Mouse (Mus musculus) forebrain, embryonic 16.5 days (tissue): ENCODE data around the gene Rasgrf2. TPM values are rescaled to one million over a fixed set of nuclear protein-coding genes. Genes with fewer than 3 reads are reported as not detected.

Experiments used
- ATAC-seq: fragments of 200-750 bp; cut with Nextera tagmentation; 2 replicates; pipeline ENCODE4 v1.8.0; 2017; ENCODE audit warnings: mild to moderate bottlenecking, moderate library complexity
- H3K27ac ChIP-seq: fragments of 300-500 bp; sonication (generic); 2 replicates; pipeline ENCODE4 v1.5.1; 2014; ENCODE audit warnings: low read length, control low read depth
- H3K27me3 ChIP-seq: fragments of 300-500 bp; sonication (generic); replicated peaks from 2 replicates; pipeline ENCODE4 v1.6.1; 2014; ENCODE audit warnings: low read length; ENCODE audit not compliant: control insufficient read depth, insufficient read depth
- H3K36me3 ChIP-seq: fragments of 300-500 bp; sonication (generic); 2 replicates; pipeline ENCODE4 v1.6.1; 2014; ENCODE audit not compliant: control insufficient read depth, insufficient read depth
- H3K4me1 ChIP-seq: fragments of 300-500 bp; sonication (generic); replicated peaks from 2 replicates; pipeline ENCODE4 v1.6.1; 2014; ENCODE audit warnings: low read length; ENCODE audit not compliant: control insufficient read depth, insufficient read depth
- H3K4me2 ChIP-seq: fragments of 300-500 bp; sonication (generic); 2 replicates; pipeline ENCODE4 v1.6.1; 2014; ENCODE audit warnings: mild to moderate bottlenecking, low read length, control low read depth
- H3K4me3 ChIP-seq: fragments of 300-500 bp; sonication (generic); replicated peaks from 2 replicates; pipeline ENCODE4 v1.5.1; 2014; ENCODE audit warnings: mild to moderate bottlenecking, low read length, control low read depth
- H3K9ac ChIP-seq: fragments of 300-500 bp; sonication (generic); replicated peaks from 2 replicates; pipeline ENCODE4 v1.6.1; 2014; ENCODE audit warnings: low read depth, low read length, control low read depth
- H3K9me3 ChIP-seq: fragments of 300-500 bp; sonication (generic); 2 replicates; pipeline ENCODE4 v1.6.1; 2016; ENCODE audit warnings: low read length; ENCODE audit not compliant: control insufficient read depth
- WGBS: fragments of 180-500 bp; shearing (Covaris S2); extraction: QIAGEN DNeasy Blood & Tissue Kit; methylation state at CpG from one replicate; pipeline ENCODE4 v1.1.7; 2014; 5-methylcytosine and 5-hydroxymethylcytosine counted together
- polyA plus RNA-seq: library from polyadenylated mRNA; unstranded; fragments of >200 nt; fragmentation: Nextera tagmentation; extraction: Ambion mirVana; gene quantifications from 2 replicates; pipeline ENCODE4 v1.2.1, GENCODE M21; 2015

Rasgrf2 gene
- polyA plus RNA-seq, 1 experiment from 2014 or later: 4.0 TPM

DNA sequence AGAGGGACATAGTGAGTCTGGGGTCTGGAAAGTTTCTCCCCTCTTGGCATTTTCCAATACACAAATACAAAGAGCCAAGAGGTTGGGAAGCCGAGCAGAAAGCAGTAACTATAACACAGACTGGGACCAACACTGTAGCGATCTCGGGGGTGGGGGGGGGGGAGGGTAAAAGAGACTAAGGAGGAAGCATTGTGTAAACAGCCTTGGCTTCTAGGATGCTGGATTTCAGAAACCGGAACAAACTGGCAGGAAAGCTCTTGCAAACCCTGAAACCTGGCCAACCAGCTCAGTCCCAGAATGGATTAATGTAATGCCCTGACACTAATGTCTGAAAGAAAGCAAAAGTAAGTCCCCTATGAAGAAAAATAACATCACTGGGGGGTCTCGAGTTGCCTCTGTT, 11.8 kb downstream of the Rasgrf2 start:
- ATAC-seq: no peak
- Histone ChIP-seq H3K36me3 (no peaks in the 10 kb centered on the region), H3K4me3 (no peak overlapping the region), H3K27me3 (no peaks in the 10 kb centered on the region), H3K4me2 (no peak overlapping the region), H3K9ac (no peak overlapping the region), H3K9me3 (no peaks in the 10 kb centered on the region), H3K4me1 (no peaks in the 10 kb centered on the region), H3K27ac (no peak overlapping the region)
- 66% methylated on average over 5 of the region's 5 CpGs for WGBS

DNA sequence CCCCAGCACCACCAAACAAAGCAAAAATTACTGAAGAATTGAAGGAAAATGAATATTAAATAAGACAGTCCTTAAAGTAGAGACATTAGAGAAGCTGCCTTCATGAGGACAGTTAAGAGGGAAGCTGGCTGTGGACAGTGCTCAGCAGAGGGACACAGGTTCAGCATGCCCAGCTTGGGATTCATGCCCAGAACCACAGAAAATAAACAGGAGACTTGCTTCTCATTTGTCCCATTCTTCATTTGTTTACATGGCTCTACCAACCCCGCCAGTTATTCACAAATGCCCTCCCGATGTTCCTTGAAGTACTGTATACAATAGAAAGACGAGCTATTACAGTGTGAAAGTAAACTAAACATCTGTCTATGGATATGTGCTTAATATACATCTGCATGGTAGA, 17.4 kb downstream of the Rasgrf2 start:
- 59% methylated on average over 3 of the region's 3 CpGs for WGBS
- Histone ChIP-seq H3K9me3 (no peaks in the 10 kb centered on the region), H3K4me1 (no peaks in the 10 kb centered on the region)

DNA sequence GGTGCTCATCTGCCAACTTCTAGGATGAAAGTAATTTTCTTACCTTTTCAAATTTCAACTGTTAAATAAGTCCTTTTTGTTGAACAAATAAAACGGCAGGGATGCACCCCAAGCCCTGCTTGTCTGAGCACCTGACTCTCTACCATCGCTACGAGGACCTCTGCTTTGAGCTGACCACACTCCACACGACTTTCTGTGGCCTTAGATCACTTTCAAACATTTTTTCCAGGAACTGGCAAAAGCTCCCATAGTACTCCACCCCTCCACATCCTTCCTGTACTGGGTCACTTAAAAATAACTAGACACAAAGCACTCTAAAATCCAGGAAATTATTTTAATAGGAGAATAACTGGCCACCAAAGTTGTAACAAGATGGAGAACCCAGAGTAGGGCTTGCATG, 23.2 kb downstream of the Rasgrf2 start:
- H3K36me3 ChIP-seq: no peaks in the 10 kb centered on the region
- no peak overlapping the region for H3K4me3 ChIP-seq
- no peaks in the 10 kb centered on the region for H3K9me3 ChIP-seq
- H3K4me1 ChIP-seq: no peaks in the 10 kb centered on the region
- H3K9ac ChIP-seq: no peak overlapping the region
- no peak overlapping the region for H3K27ac ChIP-seq
- ATAC-seq: no peak
- H3K4me2 ChIP-seq: no peak overlapping the region
- H3K27me3 ChIP-seq: no peaks in the 10 kb centered on the region
- 83% methylated on average over 4 of the region's 4 CpGs for WGBS

More for the DNA sequence above, 17.4 kb downstream of the Rasgrf2 start:
- no peak for ATAC-seq
- Histone ChIP-seq H3K9ac (no peak overlapping the region), H3K27ac (no peak overlapping the region), H3K27me3 (no peaks in the 10 kb centered on the region), H3K36me3 (no peaks in the 10 kb centered on the region), H3K4me3 (no peak overlapping the region), H3K4me2 (no peak overlapping the region)

DNA sequence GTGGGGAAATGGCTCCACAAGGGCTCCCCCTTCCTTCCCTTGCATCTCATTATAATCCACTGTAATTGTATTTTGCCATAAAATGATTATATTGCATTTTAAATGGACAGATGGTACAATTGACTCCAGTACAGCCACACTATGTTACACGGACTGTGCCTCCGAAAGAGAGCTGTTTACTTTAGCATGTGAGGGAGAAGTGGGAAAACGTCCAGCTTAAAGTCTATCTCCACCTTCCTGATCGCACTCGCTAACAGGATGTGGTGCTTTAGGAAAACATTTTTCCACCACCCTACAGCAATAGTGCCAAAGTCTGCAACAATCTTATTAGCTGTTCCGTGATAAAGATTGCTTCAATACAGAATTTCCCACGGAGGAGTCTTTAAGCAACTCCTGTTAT, 27.2 kb downstream of the Rasgrf2 start:
- H3K36me3 ChIP-seq: no peaks in the 10 kb centered on the region
- WGBS: 76% methylated on average over 7 of the region's 7 CpGs
- H3K9ac ChIP-seq: no peak overlapping the region
- H3K4me3 ChIP-seq: no peak overlapping the region
- no peaks in the 10 kb centered on the region for H3K4me1 ChIP-seq
- H3K27me3 ChIP-seq: no peaks in the 10 kb centered on the region
- no peak overlapping the region for H3K4me2 ChIP-seq
- ATAC-seq: no peak
- H3K27ac ChIP-seq: no peak overlapping the region
- H3K9me3 ChIP-seq: no peaks in the 10 kb centered on the region

DNA sequence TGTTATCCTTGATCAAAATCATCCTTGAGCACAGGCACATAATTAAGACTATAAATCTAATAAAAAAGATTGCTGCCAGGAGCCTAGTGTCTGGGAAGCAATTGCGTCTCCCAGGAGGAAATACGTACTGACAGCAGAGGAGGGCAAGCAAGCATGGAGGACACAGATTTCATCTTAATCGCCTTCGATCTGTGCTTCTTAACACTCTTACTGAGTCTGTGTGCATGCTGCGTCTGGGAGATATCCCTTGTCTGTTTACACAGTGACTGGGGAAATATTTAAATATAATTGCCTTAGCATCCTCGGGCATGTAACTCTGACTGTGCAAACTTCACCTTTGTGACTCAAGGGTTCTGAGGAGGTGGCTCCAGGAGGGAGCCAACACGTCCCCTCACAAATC, 33.0 kb downstream of the Rasgrf2 start:
- Histone ChIP-seq H3K4me2 (no peak overlapping the region), H3K9me3 (no peaks in the 10 kb centered on the region), H3K27me3 (no peaks in the 10 kb centered on the region), H3K4me3 (no peak overlapping the region), H3K4me1 (0 out of 2 replicates have a peak, but pooled peaks cover 2% of the 10 kb centered on the region), H3K9ac (no peak overlapping the region), H3K36me3 (no peaks in the 10 kb centered on the region), H3K27ac (no peak overlapping the region)
- WGBS: 83% methylated on average over 7 of the region's 7 CpGs
- ATAC-seq: no peak

DNA sequence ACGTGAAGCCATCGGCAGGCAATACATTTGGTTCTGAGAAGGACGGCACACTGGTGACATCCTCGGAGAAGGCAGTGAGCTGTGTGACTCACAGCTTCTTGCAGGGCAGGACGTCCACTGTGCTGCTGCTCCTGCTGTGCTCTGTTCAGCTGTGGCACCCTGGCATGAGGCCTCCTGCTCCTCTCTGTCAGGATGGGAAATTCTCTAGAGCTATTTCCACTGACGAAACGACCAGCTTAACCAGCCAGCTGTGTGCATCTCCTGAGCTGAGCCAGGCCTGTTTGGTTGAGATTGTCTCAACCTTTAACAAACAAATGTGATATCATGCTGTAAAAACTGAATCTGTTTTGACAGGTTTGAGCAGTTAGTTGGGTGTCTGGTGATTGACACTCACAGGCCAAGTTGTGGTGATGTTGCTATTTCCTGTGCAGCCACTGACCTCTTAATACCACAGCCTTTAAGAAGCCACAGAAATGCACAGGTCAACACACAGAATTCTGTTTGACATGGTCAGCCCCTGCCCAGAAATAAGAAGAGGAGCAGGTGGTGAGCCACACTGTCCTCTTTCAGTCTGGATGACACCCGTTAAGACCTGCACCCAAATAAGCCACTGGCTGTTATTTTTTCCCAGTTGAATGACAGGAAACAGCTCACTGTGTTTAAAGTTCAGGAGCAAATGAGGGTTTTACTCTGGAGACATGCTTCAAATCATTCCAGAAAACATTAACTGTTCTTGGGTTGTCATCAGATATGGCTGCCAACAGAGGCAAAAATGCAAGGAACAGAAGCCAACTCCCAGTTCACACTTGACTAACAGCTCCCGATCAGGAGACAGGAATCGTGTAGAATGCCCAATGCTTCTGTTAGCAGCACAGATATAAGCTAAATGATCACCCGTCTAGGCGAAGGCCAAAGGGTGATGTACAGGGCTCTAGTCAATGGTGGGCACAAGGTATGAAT, 36.0 kb downstream of the Rasgrf2 start:
- H3K9me3 ChIP-seq: no peaks in the 10 kb centered on the region; the same call in 1 of the 2 replicates
- H3K4me2 ChIP-seq: no peak overlapping the region
- no peaks in the 10 kb centered on the region for H3K27me3 ChIP-seq
- H3K36me3 ChIP-seq: no peaks in the 10 kb centered on the region
- no peak overlapping the region for H3K27ac ChIP-seq
- H3K9ac ChIP-seq: no peak overlapping the region
- 75% methylated on average over 12 of the region's 12 CpGs for WGBS
- H3K4me1 ChIP-seq: 0 out of 2 replicates have a peak, but pooled peaks cover 2% of the 10 kb centered on the region
- no peak for ATAC-seq
- no peak overlapping the region for H3K4me3 ChIP-seq

DNA sequence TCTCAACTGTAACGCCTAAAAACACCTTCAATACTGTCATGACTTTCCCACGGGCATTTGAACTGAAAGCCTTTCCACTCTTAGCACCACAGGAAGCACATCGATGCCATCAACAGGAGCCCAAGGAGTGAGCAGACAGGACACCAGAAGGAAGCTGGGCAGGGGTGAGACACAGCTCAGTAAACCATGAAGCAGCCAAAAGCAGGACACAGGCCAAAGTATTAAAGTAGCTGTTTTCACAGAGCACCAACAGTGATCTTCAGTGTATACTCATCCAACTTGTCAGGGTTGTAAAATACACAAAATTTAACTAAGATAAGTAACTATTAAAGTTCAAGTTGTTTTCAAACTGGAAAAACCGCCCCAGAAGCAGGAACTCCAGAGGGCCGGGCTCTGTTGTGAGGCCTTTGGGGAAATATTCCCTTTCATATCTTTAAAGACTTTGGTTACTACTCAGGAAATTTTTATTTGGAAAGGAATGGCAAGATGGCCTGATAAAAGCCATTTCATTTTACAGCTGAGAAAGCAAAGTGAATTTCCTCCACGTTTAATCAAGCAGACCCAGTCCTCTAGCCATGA, 37.7 kb downstream of the Rasgrf2 start:
- Histone ChIP-seq H3K36me3 (no peaks in the 10 kb centered on the region), H3K4me1 (0 out of 2 replicates have a peak, but pooled peaks cover 2% of the 10 kb centered on the region), H3K9me3 (no peaks in the 10 kb centered on the region; the same call in 1 of the 2 replicates), H3K27me3 (no peaks in the 10 kb centered on the region), H3K4me2 (no peak overlapping the region), H3K4me3 (no peak overlapping the region), H3K9ac (no peak overlapping the region), H3K27ac (no peak overlapping the region)
- no peak for ATAC-seq
- WGBS: 88% methylated on average over 6 of the region's 6 CpGs

DNA sequence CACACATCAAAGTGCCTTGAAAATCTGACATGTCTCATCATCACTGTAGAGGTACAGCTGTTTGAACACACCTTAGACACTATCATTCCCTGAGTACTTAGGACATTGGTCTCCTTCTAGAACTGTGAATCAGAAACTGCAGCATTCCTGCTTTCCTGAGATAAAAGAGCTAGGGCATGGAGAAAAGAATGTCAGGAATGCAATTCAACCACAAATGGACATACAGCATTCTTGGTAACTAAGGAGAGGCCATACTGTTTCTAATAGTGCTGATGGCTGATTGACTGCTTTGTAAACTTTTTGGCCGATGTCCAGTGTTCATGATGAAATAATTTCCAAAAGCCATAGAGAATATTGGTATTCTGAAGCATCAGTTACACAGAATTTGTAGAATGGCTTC, 58.3 kb downstream of the Rasgrf2 start:
- no peaks in the 10 kb centered on the region for H3K9me3 ChIP-seq
- no peak overlapping the region for H3K9ac ChIP-seq
- H3K4me3 ChIP-seq: no peak overlapping the region
- no peak for ATAC-seq
- no peaks in the 10 kb centered on the region for H3K36me3 ChIP-seq
- H3K4me1 ChIP-seq: no peaks in the 10 kb centered on the region
- H3K27ac ChIP-seq: no peak overlapping the region
- no peaks in the 10 kb centered on the region for H3K27me3 ChIP-seq
- 84% methylated on average over 1 of the region's 1 CpGs for WGBS
- no peak overlapping the region for H3K4me2 ChIP-seq

DNA sequence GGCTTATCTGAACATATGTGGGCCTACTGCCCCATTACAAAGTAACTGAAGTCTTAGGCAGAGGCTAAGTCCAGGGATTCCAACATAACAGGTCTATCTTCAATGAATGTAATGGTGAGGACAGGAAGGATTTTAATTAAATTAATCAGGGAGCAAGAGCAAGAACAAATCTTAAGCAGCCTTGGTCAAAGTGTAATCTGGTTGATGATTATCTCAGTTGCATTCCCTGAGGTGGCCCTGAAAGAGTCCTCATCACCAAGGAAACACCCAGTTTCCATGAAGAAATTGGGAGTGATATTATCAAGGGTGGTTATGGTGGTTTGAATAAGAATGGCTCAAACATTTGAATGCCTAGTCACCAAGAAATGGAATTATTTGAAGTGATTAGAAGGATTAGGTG, 62.8 kb downstream of the Rasgrf2 start:
- Histone ChIP-seq H3K4me3 (no peak overlapping the region), H3K4me1 (no peaks in the 10 kb centered on the region), H3K27ac (no peak overlapping the region), H3K9ac (no peak overlapping the region), H3K9me3 (no peaks in the 10 kb centered on the region), H3K27me3 (no peaks in the 10 kb centered on the region), H3K36me3 (no peaks in the 10 kb centered on the region), H3K4me2 (no peak overlapping the region)
- no peak for ATAC-seq
